Mouse (Mus musculus) stomach, embryonic 16.5 days (tissue): ENCODE data around the gene Vamp9. TPM values are rescaled to one million over a fixed set of nuclear protein-coding genes. Genes with fewer than 3 reads are reported as not detected.
A peak's percentile ranks its signal among the peaks of the same experiment; 100 is the strongest.

ENCODE experiments used
- ATAC-seq: fragments of 200-750 bp; cut with Nextera tagmentation; 2 replicates; pipeline ENCODE4 v1.8.0; 2017; ENCODE audit warnings: moderate number of reproducible peaks, moderate TSS enrichment; ENCODE audit not compliant: insufficient read depth, low FRiP score
- H3K27ac ChIP-seq: fragments of 300-500 bp; sonication (generic); 2 replicates; pipeline ENCODE4 v1.5.1; 2014; ENCODE audit warnings: low read length
- H3K27me3 ChIP-seq: fragments of 300-500 bp; sonication (generic); 2 replicates; pipeline ENCODE4 v1.6.1; 2014; ENCODE audit warnings: low read length, control low read depth, mixed read lengths; ENCODE audit not compliant: control insufficient read depth, insufficient read depth
- H3K36me3 ChIP-seq: fragments of 300-500 bp; sonication (generic); 2 replicates; pipeline ENCODE4 v1.6.1; 2014; ENCODE audit warnings: low read length; ENCODE audit not compliant: control insufficient read depth, insufficient read depth
- H3K4me1 ChIP-seq: fragments of 300-500 bp; sonication (generic); 2 replicates; pipeline ENCODE4 v1.6.1; 2014; ENCODE audit warnings: low read length, control low read depth, mixed read lengths; ENCODE audit not compliant: control insufficient read depth, insufficient read depth
- H3K4me2 ChIP-seq: fragments of 300-500 bp; sonication (generic); 2 replicates; pipeline ENCODE4 v1.6.1; 2014; ENCODE audit warnings: low read depth, low read length, mixed read lengths
- H3K4me3 ChIP-seq: fragments of 300-500 bp; sonication (generic); replicated peaks from 2 replicates; pipeline ENCODE4 v1.5.1; 2014; ENCODE audit warnings: mild to moderate bottlenecking, low read length
- H3K9ac ChIP-seq: fragments of 300-500 bp; sonication (generic); 2 replicates; pipeline ENCODE4 v1.6.1; 2014; ENCODE audit warnings: low read length
- H3K9me3 ChIP-seq: fragments of 300-500 bp; sonication (generic); replicated peaks from 2 replicates; pipeline ENCODE4 v1.6.1; 2016; ENCODE audit warnings: low read length, control low read depth; ENCODE audit not compliant: control insufficient read depth
- WGBS: fragments of 180-500 bp; shearing (Covaris S2); extraction: QIAGEN DNeasy Blood & Tissue Kit; methylation state at CpG from one replicate; pipeline ENCODE4 v1.1.7; 2014; 5-methylcytosine and 5-hydroxymethylcytosine counted together
- polyA plus RNA-seq: library from polyadenylated mRNA; unstranded; fragments of >200 nt; fragmentation: Nextera tagmentation; extraction: Ambion mirVana; gene quantifications from 2 replicates; pipeline ENCODE4 v1.2.1, GENCODE M21; 2015

Gene Vamp9
- polyA plus RNA-seq, 1 experiment from 2014 or later = not detected

- no peak overlapping the region for H3K4me2 ChIP-seq
- H3K36me3 ChIP-seq = no peaks in the 10 kb centered on the region
- no peaks in the 10 kb centered on the region for H3K9me3 ChIP-seq
- no peak overlapping the region for H3K4me3 ChIP-seq
- no peaks in the 10 kb centered on the region for H3K27me3 ChIP-seq
- ATAC-seq = no peak
- no peak overlapping the region for H3K9ac ChIP-seq
- H3K4me1 ChIP-seq = no peaks in the 10 kb centered on the region
- 66% methylated on average over 3 of the region's 3 CpGs for WGBS
- no peak overlapping the region for H3K27ac ChIP-seq
Measured at GRCm38 (mm10) chr5:99994166-99994565, 88.1 kb downstream of the Vamp9 start.

GRCm38 (mm10) chr5:99994680-99995079 lies 88.6 kb downstream of the Vamp9 start:
- H3K9ac ChIP-seq = no peak overlapping the region
- 85% methylated on average over 3 of the region's 3 CpGs for WGBS
- no peak overlapping the region for H3K4me3 ChIP-seq
- no peaks in the 10 kb centered on the region for H3K9me3 ChIP-seq
- H3K36me3 ChIP-seq = no peaks in the 10 kb centered on the region
- H3K27ac ChIP-seq = no peak overlapping the region
- H3K4me1 ChIP-seq = no peaks in the 10 kb centered on the region
- no peak overlapping the region for H3K4me2 ChIP-seq
- H3K27me3 ChIP-seq = no peaks in the 10 kb centered on the region
- ATAC-seq = no peak

- 83% methylated on average over 7 of the region's 7 CpGs for WGBS
- Histone ChIP-seq H3K27me3 (no peaks in the 10 kb centered on the region), H3K4me1 (no peaks in the 10 kb centered on the region), H3K4me2 (no peak overlapping the region), H3K27ac (no peak overlapping the region), H3K36me3 (no peaks in the 10 kb centered on the region), H3K9ac (no peak overlapping the region), H3K4me3 (no peak overlapping the region), H3K9me3 (no peaks in the 10 kb centered on the region)
- no peak for ATAC-seq
Measured at GRCm38 (mm10) chr5:100000048-100000447, 94.0 kb downstream of the Vamp9 start.

DNA sequence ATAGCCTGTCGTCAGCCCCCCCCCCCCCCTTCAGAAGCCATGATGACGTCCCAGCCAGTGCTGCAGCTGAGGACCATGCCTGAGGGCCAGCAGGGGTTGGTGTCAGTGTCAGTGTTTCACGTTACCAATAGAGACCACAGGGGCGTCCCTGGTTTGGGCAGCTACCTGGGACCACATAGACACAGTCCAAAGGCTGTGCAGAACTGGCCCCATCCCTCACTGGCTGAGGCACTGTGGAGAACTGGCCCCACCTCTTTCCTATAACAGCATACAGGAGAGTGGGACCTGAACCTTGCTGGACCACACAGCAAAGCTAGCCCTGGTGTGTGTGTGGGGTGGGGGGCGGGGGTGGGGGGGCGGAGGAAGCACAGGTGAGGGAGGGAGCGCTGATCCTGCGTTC lies 94.4 kb downstream of the Vamp9 start:
- WGBS = 54% methylated on average over 8 of the region's 8 CpGs
- Histone ChIP-seq H3K4me3 (no peak overlapping the region), H3K9me3 (no peaks in the 10 kb centered on the region), H3K9ac (no peak overlapping the region), H3K27ac (no peak overlapping the region), H3K36me3 (no peaks in the 10 kb centered on the region), H3K4me2 (no peak overlapping the region), H3K27me3 (no peaks in the 10 kb centered on the region), H3K4me1 (no peaks in the 10 kb centered on the region)
- peak; percentile 21; the same call in 1 of the 2 replicates for ATAC-seq

Other genes with a start within 250 kb of the Vamp9 start
- 15.6 and 17.1 TPM in 2 replicates for gene Rasgef1b, start 177.2 kb upstream of the Vamp9 start, polyA plus RNA-seq
- gene Hnrnpd, start 72.7 kb downstream of the Vamp9 start, polyA plus RNA-seq = 34.4 and 39.1 TPM in 2 replicates
- 0.69 and 1.4 TPM in 2 replicates for gene 4930524J08Rik, start 72.8 kb downstream of the Vamp9 start, polyA plus RNA-seq
- gene Hnrnpdl, start 133.4 kb downstream of the Vamp9 start, polyA plus RNA-seq = 120 and 123 TPM in 2 replicates
- 42.2 and 48.3 TPM in 2 replicates for gene Enoph1, start 133.7 kb downstream of the Vamp9 start, polyA plus RNA-seq